Mouse (Mus musculus): ENCODE results near the gene Banp. TPM values are rescaled to one million over a fixed set of nuclear protein-coding genes. Genes with fewer than 3 reads are reported as not detected.

Banp gene
- polyA plus RNA-seq, 1 experiment from 2014 or later = 43.8 TPM

DNA sequence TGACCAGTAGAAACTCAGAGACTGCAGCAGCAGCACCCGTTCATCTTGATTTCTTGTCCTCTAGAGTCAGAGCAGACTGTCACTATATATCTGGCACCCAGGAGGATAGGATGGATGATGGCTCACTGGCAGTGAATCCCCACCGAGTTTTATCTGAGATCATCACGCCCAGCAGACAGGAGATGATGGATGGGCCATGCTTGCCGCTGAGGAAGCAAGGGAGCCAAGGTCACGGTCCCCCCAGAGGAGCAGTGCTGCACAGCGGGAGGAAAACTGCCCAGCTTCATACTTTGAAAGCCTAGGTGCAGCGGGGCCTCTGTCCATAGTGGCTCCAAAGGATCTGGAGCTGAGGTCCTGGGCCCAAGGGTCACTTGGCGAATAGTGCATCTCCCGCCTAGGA, 83.2 kb downstream of the Banp start:
- Histone ChIP-seq H3K36me3 (ENCODE audit: insufficient read depth) (no peaks in the 10 kb centered on the region), H3K27ac (ENCODE audit: low read depth) (no peak overlapping the region), H3K4me2 (no peak overlapping the region), H3K4me3 (ENCODE audit: low read depth, low read length) (no peak overlapping the region), H3K9ac (no peak overlapping the region), H3K9me3 (ENCODE audit: low read depth, low read length) (no peaks in the 10 kb centered on the region), H3K27me3 (ENCODE audit: insufficient read depth, low read length) (no peaks in the 10 kb centered on the region), H3K4me1 (ENCODE audit: insufficient read depth) (no peaks in the 10 kb centered on the region)
- WGBS = 22% methylated on average over 9 of the region's 9 CpGs
- no peak for TF ChIP-seq CTCF (IDR thresholded peaks at IDR 0.05; ENCODE audit: low read depth)
- ATAC-seq (ENCODE audit: insufficient read depth) (no peak), DNase-seq (peak; percentile 32)

DNA sequence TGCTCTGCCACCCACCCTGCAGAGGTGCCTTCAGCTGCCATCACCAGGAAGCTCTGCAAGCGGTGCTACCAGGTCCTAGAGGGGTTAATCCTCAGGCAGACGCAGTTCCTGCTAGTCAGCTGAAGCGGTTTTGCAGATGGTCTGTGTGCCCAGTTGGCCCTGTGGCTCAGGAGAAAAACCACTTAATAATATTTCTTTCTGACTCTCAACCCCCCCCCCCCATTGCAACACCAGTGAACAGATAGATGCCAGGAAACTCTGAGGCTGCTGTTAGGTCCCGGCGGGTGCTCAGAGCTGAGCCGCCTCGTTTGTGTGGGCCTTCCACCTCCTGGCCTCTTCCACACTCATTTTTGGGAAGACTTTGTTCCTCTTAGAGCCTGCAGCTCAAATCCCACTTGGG, 86.0 kb downstream of the Banp start:
- Histone ChIP-seq H3K4me2 (no peak overlapping the region), H3K9ac (no peak overlapping the region), H3K4me1 (ENCODE audit: insufficient read depth) (no peaks in the 10 kb centered on the region), H3K36me3 (ENCODE audit: insufficient read depth) (no peaks in the 10 kb centered on the region), H3K4me3 (ENCODE audit: low read depth, low read length) (no peak overlapping the region), H3K27ac (ENCODE audit: low read depth) (no peak overlapping the region), H3K27me3 (ENCODE audit: insufficient read depth, low read length) (no peaks in the 10 kb centered on the region), H3K9me3 (ENCODE audit: low read depth, low read length) (no peaks in the 10 kb centered on the region)
- ATAC-seq (ENCODE audit: insufficient read depth) (no peak), DNase-seq (no peak)
- WGBS = 75% methylated on average over 7 of the region's 7 CpGs
- no peak for TF ChIP-seq CTCF (IDR thresholded peaks at IDR 0.05; ENCODE audit: low read depth)

DNA sequence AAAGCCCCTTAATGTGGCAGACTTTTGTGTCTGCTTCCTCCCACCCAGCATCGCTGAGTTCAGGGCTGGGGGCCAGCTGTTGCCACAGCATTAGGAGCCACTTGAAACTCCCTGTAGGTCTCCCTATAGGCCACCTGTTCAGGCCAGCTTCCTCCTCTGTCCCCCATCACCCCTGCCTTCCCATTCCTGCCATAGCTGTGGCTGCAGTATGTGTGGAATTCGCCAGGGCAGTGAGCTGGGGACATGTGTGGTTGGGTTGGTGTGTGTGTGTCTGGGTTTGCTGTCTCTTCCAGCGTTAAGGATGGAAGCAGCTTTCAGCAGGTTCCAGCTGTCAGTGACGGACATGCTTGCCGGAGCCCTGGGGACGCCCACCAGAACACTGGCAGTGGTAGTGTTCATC, 86.8 kb downstream of the Banp start:
- H3K36me3 ChIP-seq (ENCODE audit: insufficient read depth) = no peaks in the 10 kb centered on the region
- H3K27ac ChIP-seq (ENCODE audit: low read depth) = no peak overlapping the region
- no peaks in the 10 kb centered on the region for H3K27me3 ChIP-seq (ENCODE audit: insufficient read depth, low read length)
- no peak overlapping the region for H3K4me2 ChIP-seq
- ATAC-seq (ENCODE audit: insufficient read depth) (no peak), DNase-seq (no peak)
- WGBS = 60% methylated on average over 6 of the region's 6 CpGs
- H3K9ac ChIP-seq = no peak overlapping the region
- no peak overlapping the region for H3K4me3 ChIP-seq (ENCODE audit: low read depth, low read length)
- H3K9me3 ChIP-seq (ENCODE audit: low read depth, low read length) = no peaks in the 10 kb centered on the region
- no peak for TF ChIP-seq CTCF (IDR thresholded peaks at IDR 0.05; ENCODE audit: low read depth)
- H3K4me1 ChIP-seq (ENCODE audit: insufficient read depth) = no peaks in the 10 kb centered on the region

DNA sequence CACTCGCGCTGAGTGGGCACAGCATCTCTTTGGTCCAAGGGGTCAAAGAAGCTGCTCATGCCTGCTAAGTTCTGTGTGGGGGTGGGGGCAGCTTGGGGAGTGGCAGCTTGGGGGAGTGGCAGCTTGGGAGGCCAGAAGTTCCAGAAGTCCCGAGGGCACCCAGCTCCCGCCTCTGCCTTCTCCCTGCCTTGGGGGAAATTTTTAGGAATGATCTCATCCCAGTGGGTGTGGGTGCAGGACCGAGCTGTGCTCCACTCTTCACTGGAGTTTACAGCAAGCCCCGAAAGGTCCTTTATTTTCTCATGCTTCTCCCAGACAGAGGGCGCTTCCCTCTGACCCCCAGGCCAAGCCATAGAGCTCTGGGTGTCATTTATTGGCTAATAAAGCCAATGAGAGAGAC, 87.7 kb downstream of the Banp start:
- no peak overlapping the region for H3K4me3 ChIP-seq (ENCODE audit: low read depth, low read length)
- no peaks in the 10 kb centered on the region for H3K9me3 ChIP-seq (ENCODE audit: low read depth, low read length)
- H3K4me2 ChIP-seq = no peak overlapping the region
- 75% methylated on average over 7 of the region's 7 CpGs for WGBS
- no peak for ATAC-seq (ENCODE audit: insufficient read depth)
- no peak overlapping the region for H3K27ac ChIP-seq (ENCODE audit: low read depth)
- 0 out of 2 replicates have a peak, but pooled peaks cover 1% of the 10 kb centered on the region for H3K4me1 ChIP-seq (ENCODE audit: insufficient read depth)
- TF ChIP-seq CTCF (IDR thresholded peaks at IDR 0.05; ENCODE audit: low read depth) = no peak
- H3K27me3 ChIP-seq (ENCODE audit: insufficient read depth, low read length) = no peaks in the 10 kb centered on the region
- H3K9ac ChIP-seq = no peak overlapping the region
- DNase-seq = no peak
- H3K36me3 ChIP-seq (ENCODE audit: insufficient read depth) = no peaks in the 10 kb centered on the region

DNA sequence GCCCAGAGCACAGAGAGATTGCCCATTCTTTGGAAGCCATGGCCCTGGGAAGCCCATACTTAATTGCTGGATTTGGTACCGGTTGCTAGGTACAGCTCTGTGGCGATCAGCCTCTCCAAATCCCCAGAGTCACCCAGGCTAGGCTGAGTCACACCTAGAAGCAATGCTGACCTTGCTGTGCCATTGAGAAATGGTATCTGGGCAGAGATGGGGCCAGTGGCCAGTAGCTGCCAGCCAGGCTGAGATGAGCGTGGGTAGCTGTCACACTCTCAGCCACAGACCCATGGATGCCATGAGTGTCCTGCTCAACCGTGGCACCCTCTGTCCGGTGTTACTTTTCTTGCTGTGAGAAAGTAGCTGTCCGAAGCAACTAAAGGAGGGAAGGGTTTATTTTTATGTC, 88.5 kb downstream of the Banp start:
- H3K4me1 ChIP-seq (ENCODE audit: insufficient read depth) = peaks cover 4% of the 10 kb centered on the region; the same call in 1 of the 2 replicates
- no peaks in the 10 kb centered on the region for H3K27me3 ChIP-seq (ENCODE audit: insufficient read depth, low read length)
- no peak for ATAC-seq (ENCODE audit: insufficient read depth)
- no peak for DNase-seq
- H3K4me2 ChIP-seq = no peak overlapping the region
- no peak overlapping the region for H3K4me3 ChIP-seq (ENCODE audit: low read depth, low read length)
- no peak overlapping the region for H3K9ac ChIP-seq
- TF ChIP-seq CTCF (IDR thresholded peaks at IDR 0.05; ENCODE audit: low read depth) = no peak
- WGBS = 87% methylated on average over 6 of the region's 6 CpGs
- H3K36me3 ChIP-seq (ENCODE audit: insufficient read depth) = no peaks in the 10 kb centered on the region
- no peaks in the 10 kb centered on the region for H3K9me3 ChIP-seq (ENCODE audit: low read depth, low read length)
- no peak overlapping the region for H3K27ac ChIP-seq (ENCODE audit: low read depth)

DNA sequence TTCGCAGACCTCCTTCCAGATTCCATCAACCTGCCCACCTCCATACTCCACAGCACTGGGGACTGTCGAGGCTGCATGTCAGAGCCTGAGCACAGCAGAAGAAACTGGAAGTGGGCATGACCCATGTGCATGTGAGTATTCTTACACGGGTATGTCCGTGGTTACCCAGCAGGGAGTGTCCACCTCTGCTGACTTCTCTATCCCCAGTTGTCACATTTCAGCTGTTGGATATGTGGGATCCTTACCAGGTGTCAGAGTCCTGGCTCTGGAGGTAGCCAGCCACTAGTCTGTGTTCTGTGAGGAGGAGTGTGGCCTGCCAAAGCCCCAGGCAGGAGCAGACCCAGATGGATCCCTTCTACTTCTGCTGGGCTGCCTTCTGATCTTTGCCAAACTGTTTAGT, 89.9 kb downstream of the Banp start:
- Histone ChIP-seq H3K27ac (ENCODE audit: low read depth) (no peak overlapping the region), H3K4me1 (ENCODE audit: insufficient read depth) (peaks cover 4% of the 10 kb centered on the region; the same call in 1 of the 2 replicates), H3K36me3 (ENCODE audit: insufficient read depth) (no peaks in the 10 kb centered on the region), H3K9ac (no peak overlapping the region), H3K4me3 (ENCODE audit: low read depth, low read length) (no peak overlapping the region), H3K9me3 (ENCODE audit: low read depth, low read length) (no peaks in the 10 kb centered on the region), H3K4me2 (no peak overlapping the region), H3K27me3 (ENCODE audit: insufficient read depth, low read length) (0 out of 2 replicates have a peak, but pooled peaks cover 4% of the 10 kb centered on the region)
- TF ChIP-seq CTCF (IDR thresholded peaks at IDR 0.05; ENCODE audit: low read depth) = no peak
- DNase-seq = no peak
- no peak for ATAC-seq (ENCODE audit: insufficient read depth)
- WGBS = 81% methylated on average over 4 of the region's 4 CpGs

DNA sequence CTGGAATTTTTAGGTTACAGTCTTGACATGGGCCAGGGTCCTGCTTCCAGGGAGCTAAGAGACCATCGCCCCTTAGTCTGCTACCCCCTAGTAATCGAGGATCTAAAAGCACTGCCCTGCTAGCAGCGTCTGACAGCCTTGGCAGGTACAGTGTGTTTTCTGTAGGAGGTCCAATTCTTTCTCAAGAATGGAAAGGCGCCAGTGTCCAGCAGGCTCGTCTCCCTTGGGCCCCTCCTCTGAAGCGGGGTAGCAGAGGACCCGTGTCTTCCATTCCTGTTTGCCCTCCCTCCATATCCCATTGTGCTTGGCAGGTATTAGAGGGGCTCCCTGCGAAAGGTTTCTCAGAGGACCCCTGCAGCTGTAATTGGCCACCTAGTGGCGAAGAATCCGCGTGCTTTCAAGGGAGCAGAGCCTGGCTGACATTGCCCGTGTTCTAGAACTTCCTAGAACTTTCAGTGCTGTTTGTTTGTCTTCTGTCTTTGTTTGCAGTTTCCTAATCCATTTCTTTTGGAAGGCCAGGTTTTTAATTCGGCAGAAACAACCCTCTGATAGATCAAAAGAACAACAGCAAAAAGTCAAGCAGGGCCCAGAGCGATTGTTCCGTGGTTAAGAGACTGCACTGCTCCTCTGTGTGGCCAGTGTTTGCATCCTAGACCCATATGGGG, 97.8 kb downstream of the Banp start:
- DNase-seq = peak; percentile 42
- H3K36me3 ChIP-seq (ENCODE audit: insufficient read depth) = no peaks in the 10 kb centered on the region
- H3K27ac ChIP-seq (ENCODE audit: low read depth) = no peak overlapping the region
- H3K4me1 ChIP-seq (ENCODE audit: insufficient read depth) = peaks cover 2% of the 10 kb centered on the region; the same call in 1 of the 2 replicates
- no peak overlapping the region for H3K4me3 ChIP-seq (ENCODE audit: low read depth, low read length)
- WGBS = 60% methylated on average over 15 of the region's 15 CpGs
- peaks cover 7% of the 10 kb centered on the region; the same call in 1 of the 2 replicates for H3K27me3 ChIP-seq (ENCODE audit: insufficient read depth, low read length)
- no peaks in the 10 kb centered on the region for H3K9me3 ChIP-seq (ENCODE audit: low read depth, low read length)
- no peak overlapping the region for H3K9ac ChIP-seq
- ATAC-seq (ENCODE audit: insufficient read depth) = no peak
- TF ChIP-seq CTCF (IDR thresholded peaks at IDR 0.05; ENCODE audit: low read depth) = peak; percentile 64
- no peak overlapping the region for H3K4me2 ChIP-seq

All from lung, embryonic 14.5 days (tissue).